Comparison of ENCODE assay signal across 8 mouse cellular contexts in genomic region chr5:64812983-64813304, GRCm38 (mm10). TPM values are rescaled to one million over a fixed set of nuclear protein-coding genes. Genes with fewer than 3 reads are reported as not detected.
DNase-seq lines count a peak whose midpoint lies in the region; ATAC-seq and TF ChIP-seq lines count a peak whose summit lies in the region.

No protein-coding gene starts in this region.

- DNase-seq in kidney, postnatal 0 days (ENCODE audit: low spot score) = peak; percentile 67
- no peak for DNase-seq in kidney, adult 18-20 months
- no peak for DNase-seq in thymus, postnatal 36 days
- no peak for DNase-seq in spleen, postnatal 4 days (ENCODE audit: low spot score in 2 of 2)
- DNase-seq in cerebellum, postnatal 25 days = no peak

- no peaks in the 10 kb centered on the region for H3K27me3 ChIP-seq in kidney, postnatal 0 days (ENCODE audit: insufficient read depth, low read length)
- H3K27me3 ChIP-seq in hindbrain, embryonic 12.5 days = no peaks in the 10 kb centered on the region
- H3K27me3 ChIP-seq in midbrain, embryonic 13.5 days = no peaks in the 10 kb centered on the region

- 11% methylated on average over 4 of the region's 4 CpGs for WGBS in kidney, postnatal 0 days
- 42% methylated on average over 4 of the region's 4 CpGs for WGBS in hindbrain, embryonic 12.5 days
- WGBS in midbrain, embryonic 13.5 days = 29% methylated on average over 4 of the region's 4 CpGs

- peaks cover 56% of the 10 kb centered on the region for H3K4me1 ChIP-seq in kidney, postnatal 0 days (replicated peaks; ENCODE audit: insufficient read depth, low read length)
- peaks cover 30% of the 10 kb centered on the region for H3K4me1 ChIP-seq in brown adipose tissue, adult 24 weeks (ENCODE audit: control insufficient read depth, insufficient read depth, insufficient read length, low read length)
- peaks cover 47% of the 10 kb centered on the region for H3K4me1 ChIP-seq in hindbrain, embryonic 12.5 days
- H3K4me1 ChIP-seq in midbrain, embryonic 13.5 days (replicated peaks) = peaks cover 44% of the 10 kb centered on the region

- no peak for TF ChIP-seq CTCF in kidney, postnatal 0 days (IDR thresholded peaks at IDR 0.05; ENCODE audit: low read depth)

- H3K36me3 ChIP-seq in kidney, postnatal 0 days (ENCODE audit: insufficient read depth, low read length) = peaks cover 7% of the 10 kb centered on the region; the same call in 1 of the 2 replicates
- no peaks in the 10 kb centered on the region for H3K36me3 ChIP-seq in hindbrain, embryonic 12.5 days
- H3K36me3 ChIP-seq in midbrain, embryonic 13.5 days = no peaks in the 10 kb centered on the region

- no peak overlapping the region for H3K4me3 ChIP-seq in kidney, postnatal 0 days (replicated peaks; ENCODE audit: low read depth, low read length)
- peak overlapping the region; percentile 57 for H3K4me3 ChIP-seq in brown adipose tissue, adult 24 weeks (ENCODE audit: insufficient read depth, low read depth, low read length)
- no peak overlapping the region for H3K4me3 ChIP-seq in hindbrain, embryonic 12.5 days
- no peak overlapping the region for H3K4me3 ChIP-seq in midbrain, embryonic 13.5 days (replicated peaks)

- peak overlapping the region; percentile 88 for H3K27ac ChIP-seq in kidney, postnatal 0 days
- peak overlapping the region; percentile 94 for H3K27ac ChIP-seq in brown adipose tissue, adult 24 weeks (replicated peaks; ENCODE audit: low read depth, low read length)
- peak overlapping the region; percentile 85 for H3K27ac ChIP-seq in hindbrain, embryonic 12.5 days
- peak overlapping the region; percentile 22; the same call in 1 of the 2 replicates for H3K27ac ChIP-seq in midbrain, embryonic 13.5 days

- H3K9ac ChIP-seq in kidney, postnatal 0 days (ENCODE audit: low read depth, low read length) = 0 out of 2 replicates have a peak overlapping the region, but pooled peaks have one; percentile 31
- peak overlapping the region; percentile 28; the same call in 1 of the 2 replicates for H3K9ac ChIP-seq in hindbrain, embryonic 12.5 days
- H3K9ac ChIP-seq in midbrain, embryonic 13.5 days (replicated peaks) = no peak overlapping the region

- peak overlapping the region; percentile 47 for H3K4me2 ChIP-seq in kidney, postnatal 0 days (ENCODE audit: low read length)
- peak overlapping the region; percentile 40; the same call in 1 of the 2 replicates for H3K4me2 ChIP-seq in hindbrain, embryonic 12.5 days (replicated peaks)
- peak overlapping the region; percentile 36 for H3K4me2 ChIP-seq in midbrain, embryonic 13.5 days (replicated peaks)

- no peaks in the 10 kb centered on the region for H3K9me3 ChIP-seq in kidney, postnatal 0 days (replicated peaks; ENCODE audit: low read length)
- H3K9me3 ChIP-seq in hindbrain, embryonic 12.5 days (replicated peaks) = no peaks in the 10 kb centered on the region
- H3K9me3 ChIP-seq in midbrain, embryonic 13.5 days = no peaks in the 10 kb centered on the region

- ATAC-seq in kidney, postnatal 0 days (replicated peaks; ENCODE audit: low FRiP score, low read depth) = no peak
- no peak for ATAC-seq in hindbrain, embryonic 12.5 days (ENCODE audit: low FRiP score)
- ATAC-seq in midbrain, embryonic 13.5 days = no peak

RNA-seq across cellular contexts. Expression of gene Klf3, which starts 9.8 kb away (rescaled TPM):
- 60.6 and 65.6 TPM in 2 replicates for polyA plus RNA-seq in kidney, postnatal 0 days (2015; fragmentation: Nextera tagmentation; extraction: Ambion mirVana)
- polyA plus RNA-seq in brown adipose tissue, adult 24 weeks (2012; ENCODE audit: insufficient read depth, insufficient read length, missing spikeins) = 23.1 and 33.5 TPM in 2 replicates
- polyA plus RNA-seq in hindbrain, embryonic 12.5 days (2016; fragmentation: Nextera tagmentation; extraction: Ambion mirVana) = 44.6 and 50.7 TPM in 2 replicates
- polyA plus RNA-seq in midbrain, embryonic 13.5 days (2015; fragmentation: Nextera tagmentation; extraction: Ambion mirVana) = 19.2 and 26.0 TPM in 2 replicates

Comparison
In these comparisons a context has a peak if more than half of its experiments do, and no peak if none do; other contexts are left out.
1. H3K27ac ChIP-seq: peak in every context shown above with its lines; median percentile 94 in brown adipose tissue, adult 24 weeks; 88 in kidney, postnatal 0 days; 85 in hindbrain, embryonic 12.5 days; 22 in midbrain, embryonic 13.5 days.